Mouse (Mus musculus) left cerebral cortex, postnatal 25 days (tissue): ENCODE data around the gene Bbs2. TPM values are rescaled to one million over a fixed set of nuclear protein-coding genes. Genes with fewer than 3 reads are reported as not detected.

Source experiments
- DNase-seq, 2 experiments: peaks; one replicate each; pipeline ENCODE4 v3.0.0; 2022; ENCODE audit warnings: low spot score in 2 of 2, mixed read lengths in 1 of 2
- intact Hi-C: fragments of 180-260 bp; cut with DNase I; formaldehyde crosslinking; loops from one replicate; pipeline ENCODE4 v1.15.1; 2025
- total RNA-seq, 2 experiments: library from RNA; stranded (reverse); gene quantifications; 2 replicates each; pipeline ENCODE4 v1.2.3; 2021

Bbs2 gene
- total RNA-seq, 2 experiments from 2014 or later = 24.4 to 31.5 TPM

DNA sequence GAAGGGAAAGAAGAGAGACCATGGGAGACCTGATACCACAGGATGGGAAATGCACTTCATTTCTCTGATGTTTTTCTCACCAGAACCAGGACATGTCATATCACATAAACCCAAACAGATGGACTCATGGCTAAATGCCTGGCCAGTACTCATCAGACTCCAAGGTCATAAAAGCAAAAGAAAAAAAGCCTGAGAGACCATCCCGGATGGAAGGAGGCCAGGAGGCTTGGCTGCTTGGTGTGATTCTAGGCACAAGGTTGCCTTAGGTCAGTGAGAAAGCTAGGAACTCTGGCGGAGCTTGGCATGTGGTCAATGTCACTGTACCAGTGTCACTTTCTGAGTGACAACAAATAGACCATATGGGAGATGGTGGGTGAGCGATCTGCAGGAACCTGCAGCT lies 9.1 kb upstream of the Bbs2 start:
- no peak for DNase-seq
- intact Hi-C loops = no loop called here

DNA sequence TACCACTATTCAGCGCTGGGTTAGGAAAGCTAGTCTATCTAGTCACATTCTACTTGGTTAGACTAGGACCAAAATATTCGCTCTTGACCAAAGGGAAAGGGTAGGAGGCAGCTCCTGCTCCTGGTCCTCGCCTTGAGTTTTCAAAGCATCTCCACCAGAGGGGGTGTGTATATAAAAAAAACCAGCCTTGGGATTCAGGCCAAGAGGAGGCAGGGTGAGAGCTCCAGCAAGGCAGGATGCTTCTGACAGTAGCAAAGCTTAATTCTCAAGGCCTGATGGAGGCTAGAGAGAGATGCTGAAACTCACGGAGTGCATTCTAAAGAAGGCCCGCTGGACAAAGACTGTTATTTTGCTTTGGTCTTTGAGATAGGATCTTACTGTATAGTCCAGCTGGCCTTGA lies 5.4 kb upstream of the Bbs2 start:
- intact Hi-C loops = loop anchor here (5.0 kb wide), 2 partner anchors 63 to 93 kb away; no protein-coding TSS in a partner anchor
- peak; percentile 49 to 79 for DNase-seq

DNA sequence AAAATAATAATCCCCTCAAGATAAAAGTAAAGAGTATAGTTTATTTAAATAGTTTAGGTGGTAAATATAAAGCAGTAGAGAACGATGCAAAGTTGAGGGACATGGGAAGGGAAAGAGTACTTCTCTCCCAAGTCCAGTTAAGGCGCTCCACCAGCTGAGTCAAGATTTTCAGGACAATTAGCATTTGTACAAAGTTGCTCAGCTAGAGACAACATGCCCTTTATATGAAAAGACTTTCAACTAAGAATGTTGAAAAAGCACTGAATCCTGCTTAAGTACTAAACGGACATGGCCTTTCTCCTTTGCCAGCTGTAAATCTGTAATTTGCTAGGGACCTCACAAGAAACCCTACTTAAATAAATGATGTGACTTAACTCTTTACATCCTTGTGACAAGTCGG lies 268 bp upstream of the Bbs2 start:
- intact Hi-C loops = loop anchor here (2.0 kb wide), 1 partner anchor 54 kb away; the partner anchor contains the start of gene Mt3
- DNase-seq = no peak

DNA sequence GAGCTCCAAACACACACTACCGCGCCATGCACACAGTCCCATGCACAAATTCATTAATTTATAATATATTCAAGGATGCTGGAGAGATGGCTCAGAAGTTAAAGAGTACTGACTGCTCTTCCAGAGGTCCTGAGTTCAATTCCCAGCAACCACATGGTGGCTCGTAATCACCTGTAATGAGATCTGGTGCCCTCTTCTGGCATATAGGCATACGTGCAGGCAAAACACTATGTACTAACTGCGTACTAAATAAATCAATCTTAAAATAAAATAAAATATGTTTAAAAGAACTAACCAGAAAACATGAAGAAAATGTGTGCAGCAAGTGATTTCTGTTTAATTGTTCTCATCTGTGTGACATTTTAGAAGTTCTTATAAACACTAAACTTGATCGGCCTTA lies 4.4 kb downstream of the Bbs2 start:
- DNase-seq = no peak
- intact Hi-C loops = no loop called here

DNA sequence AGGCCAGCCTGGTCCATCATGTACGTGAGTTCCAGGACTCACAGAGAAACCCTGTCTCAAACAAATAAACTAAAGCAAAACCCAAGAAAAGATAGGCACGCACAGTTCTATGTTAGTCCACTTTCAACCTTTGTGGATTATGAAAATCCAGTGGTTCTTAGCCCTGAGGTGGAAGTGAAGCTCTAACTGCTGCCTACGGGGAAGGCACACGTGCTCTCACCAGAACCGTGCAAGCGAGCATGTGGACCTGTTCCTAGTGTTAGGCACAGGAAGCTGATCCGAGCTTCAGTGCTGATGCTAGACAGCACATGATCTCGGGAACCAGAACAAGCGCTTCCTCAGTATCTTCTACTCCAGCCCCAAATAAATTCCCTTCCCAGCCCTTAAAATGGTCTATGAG lies 5.9 kb downstream of the Bbs2 start:
- intact Hi-C loops = no loop called here
- no peak for DNase-seq

DNA sequence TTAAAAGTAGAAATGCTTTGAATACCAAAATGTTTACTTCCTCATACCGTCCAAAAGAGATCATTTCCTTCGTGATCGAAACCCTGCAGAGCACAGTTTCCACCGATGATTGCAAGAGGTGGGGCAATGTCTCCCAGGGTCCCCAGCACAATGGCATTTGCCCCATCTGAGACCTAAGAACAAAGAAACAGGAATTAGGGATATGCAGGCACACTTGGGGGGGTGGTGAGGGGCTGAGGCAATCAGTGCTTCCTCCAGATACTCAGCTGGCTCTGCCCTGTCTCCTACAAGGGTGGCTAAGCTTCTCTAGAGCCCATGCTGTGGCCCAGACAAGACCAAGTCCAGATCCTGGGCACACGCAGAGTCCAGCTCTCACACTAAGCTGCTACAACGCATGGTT lies 9.0 kb downstream of the Bbs2 start:
- intact Hi-C loops = no loop called here
- no peak for DNase-seq

DNA sequence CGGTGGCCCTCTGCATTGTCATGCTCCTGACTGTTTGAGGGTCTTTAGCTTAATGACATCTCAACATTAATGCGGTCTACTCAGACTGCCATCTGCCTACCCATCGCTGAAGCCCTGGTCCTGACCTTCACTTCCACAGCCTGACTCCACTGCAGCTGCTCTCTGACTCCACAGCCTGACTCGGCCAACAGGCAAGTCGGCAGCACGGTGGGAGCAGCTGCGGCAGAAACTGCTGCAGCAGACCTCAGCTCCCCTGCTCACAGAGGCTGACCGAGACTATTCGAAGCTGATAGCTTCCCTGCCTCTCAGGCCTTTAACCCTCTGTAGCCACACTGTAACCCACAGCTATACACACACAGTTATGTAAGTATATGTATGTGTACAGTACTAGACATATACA lies 10.8 kb downstream of the Bbs2 start:
- no peak for DNase-seq
- intact Hi-C loops = no loop called here

DNA sequence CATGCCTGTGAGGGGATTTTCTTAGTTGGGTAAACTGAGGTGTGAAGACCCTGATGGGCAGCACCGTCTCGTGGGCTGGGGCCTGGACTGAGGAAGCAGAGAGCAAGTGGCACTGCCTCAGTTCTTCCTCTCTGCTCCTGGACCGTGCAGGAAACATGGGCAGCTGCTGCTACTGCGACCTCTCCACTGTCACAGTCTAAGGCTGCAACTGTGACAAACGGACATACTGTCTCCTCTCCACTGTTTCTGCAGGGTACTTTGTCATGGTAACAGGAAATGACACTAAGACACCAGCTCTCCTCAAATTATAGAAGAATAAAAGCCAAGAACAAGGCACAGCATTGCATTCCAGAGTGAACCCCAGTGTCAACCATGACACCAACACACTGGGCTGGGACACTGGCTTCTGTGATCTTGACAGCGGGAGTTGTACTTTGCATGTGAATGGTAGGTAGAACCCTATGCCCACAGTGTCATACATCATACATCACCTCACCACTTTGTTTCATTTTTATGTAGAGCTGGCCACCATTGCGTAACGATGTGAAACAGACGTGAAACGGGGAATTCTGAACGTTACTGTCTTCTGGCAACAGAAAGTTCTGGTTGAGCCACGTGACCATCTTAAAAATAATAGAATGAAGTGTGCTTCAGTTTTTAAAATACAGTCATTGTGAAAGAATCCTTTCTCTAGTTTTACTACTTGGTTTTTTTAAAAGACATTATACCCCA lies 22.1 kb downstream of the Bbs2 start:
- intact Hi-C loops = no loop called here
- DNase-seq = no peak

DNA sequence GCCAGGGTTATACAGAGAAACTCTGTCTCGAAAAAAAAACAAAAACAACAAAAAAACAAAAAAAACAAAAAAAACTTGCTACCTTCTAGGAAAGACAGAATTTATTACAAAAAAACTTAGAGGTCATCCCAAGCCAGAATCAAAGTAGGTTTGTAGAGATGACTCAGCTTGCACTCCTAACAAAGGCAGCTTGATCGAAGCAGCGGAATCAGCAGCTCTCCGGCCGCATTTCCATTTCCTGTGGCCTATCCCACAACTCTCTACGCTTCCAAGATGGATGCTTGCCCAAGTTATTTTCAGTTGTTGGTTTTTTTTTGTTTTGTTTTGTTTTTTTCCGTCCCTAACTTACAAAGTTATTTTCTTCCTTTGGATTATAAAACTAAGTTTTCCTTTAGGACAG lies 29.9 kb downstream of the Bbs2 start:
- intact Hi-C loops = no loop called here
- no peak for DNase-seq

DNA sequence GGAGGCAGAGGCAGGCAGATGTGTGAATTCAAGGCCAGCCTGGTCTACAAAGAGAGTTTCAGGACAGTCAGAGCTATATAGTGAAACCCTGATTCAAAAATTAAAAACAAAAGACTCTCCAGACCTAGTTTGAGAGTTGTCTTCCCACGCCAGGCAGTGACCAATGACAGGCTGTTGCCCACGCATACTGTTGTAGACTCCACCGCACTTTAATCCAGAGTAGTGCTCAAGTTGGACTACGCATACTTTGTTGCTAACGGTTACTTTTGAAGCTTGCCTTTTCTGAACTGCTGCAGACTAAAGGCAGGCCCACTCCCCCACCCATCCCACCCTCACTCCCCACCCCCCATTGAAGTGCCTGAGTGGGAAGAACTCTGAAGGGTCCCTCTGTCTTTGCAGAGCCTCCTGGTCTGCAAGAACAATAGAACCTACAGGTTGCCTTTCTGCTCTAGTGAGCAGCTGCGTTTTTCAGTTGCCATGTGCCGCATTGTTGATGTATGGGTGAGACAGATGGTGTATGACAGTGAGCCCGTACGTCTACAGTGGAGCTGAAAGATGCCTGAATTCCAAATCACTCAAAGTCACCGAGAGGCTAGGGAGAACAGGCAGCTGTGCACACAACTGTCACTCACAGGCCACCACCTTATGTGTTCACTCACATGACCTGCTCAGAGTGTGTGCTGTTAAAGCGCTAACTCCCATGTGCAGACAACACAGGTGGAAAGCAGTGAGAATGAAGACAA lies 32.4 kb downstream of the Bbs2 start:
- peak; percentile 9 to 48 for DNase-seq

DNA sequence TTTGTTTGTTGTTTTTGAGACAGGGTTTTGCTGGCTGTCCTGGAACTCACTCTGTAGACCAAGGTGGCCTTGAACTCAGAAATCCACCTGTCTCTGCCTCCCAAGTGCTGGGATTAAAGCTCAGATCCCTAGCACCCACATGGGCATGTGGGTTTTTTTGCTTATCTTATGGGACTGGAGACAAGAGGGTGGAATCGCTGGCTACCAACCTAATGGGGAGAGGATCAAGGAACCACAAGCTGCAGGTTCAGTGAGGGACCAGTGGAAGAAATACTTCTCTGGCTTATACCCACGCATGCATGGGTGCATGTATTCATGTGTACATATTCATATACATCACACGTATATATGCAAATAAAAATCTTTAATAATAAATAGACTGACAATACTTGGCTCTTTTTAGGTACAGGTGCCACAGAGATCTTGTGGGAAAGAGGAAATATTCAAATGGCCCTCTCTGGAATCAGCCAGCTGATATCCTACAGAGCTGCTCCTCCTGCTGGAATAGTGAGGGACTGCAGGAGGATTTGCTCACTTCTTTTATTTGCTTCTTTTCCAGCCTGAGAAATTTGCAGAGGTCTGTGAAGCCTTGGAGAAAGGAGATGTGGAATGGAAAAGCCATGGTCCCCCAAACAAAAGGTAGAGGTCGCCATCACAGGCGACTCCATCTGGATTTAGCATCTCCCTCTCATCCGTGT lies 41.4 kb downstream of the Bbs2 start:
- peak; percentile 61 to 63 for DNase-seq
- intact Hi-C loops = no loop called here

More for the DNA sequence above, 32.4 kb downstream of the Bbs2 start:
- intact Hi-C loops = no loop called here

DNA sequence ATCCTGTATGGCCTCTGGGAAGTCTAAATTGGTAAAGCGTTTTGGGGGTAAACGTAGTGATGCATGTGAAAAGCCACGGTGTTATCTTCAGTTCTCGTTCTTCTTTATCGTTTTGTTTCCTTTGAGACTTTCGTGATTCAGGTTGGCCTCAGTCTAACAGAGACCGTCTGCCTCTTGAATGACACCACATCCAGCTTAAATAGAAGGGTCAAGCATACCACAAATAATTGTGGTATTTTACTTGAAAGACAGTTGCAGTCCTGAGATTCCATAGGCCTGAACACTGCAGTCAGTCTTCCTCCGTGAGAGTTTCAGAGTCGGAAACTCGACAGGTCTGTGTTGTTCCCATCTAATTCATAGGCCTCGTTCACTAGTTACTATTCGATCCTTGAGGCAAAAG lies 46.0 kb downstream of the Bbs2 start:
- intact Hi-C loops = no loop called here
- no peak for DNase-seq

DNA sequence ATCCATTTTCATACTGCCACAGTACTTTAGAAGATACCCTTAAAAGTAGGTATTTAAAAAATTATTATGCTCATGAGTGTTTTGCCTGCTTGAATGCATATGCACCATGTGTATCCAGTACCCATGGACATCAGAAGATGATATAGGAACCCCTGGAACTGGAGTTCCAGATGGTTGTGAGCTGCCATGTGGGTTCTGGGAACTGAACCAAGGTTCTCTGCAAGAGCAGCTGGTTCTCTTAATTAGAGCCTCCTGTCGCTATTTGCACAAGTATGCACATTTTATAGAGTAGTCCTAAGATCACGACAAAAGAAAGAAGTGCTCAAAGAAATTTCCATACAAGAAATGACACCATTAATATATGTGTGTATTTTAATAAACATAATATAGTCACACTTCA lies 50.9 kb downstream of the Bbs2 start:
- DNase-seq = peak in 1 of 2 experiments; percentile 24
- intact Hi-C loops = no loop called here

DNA sequence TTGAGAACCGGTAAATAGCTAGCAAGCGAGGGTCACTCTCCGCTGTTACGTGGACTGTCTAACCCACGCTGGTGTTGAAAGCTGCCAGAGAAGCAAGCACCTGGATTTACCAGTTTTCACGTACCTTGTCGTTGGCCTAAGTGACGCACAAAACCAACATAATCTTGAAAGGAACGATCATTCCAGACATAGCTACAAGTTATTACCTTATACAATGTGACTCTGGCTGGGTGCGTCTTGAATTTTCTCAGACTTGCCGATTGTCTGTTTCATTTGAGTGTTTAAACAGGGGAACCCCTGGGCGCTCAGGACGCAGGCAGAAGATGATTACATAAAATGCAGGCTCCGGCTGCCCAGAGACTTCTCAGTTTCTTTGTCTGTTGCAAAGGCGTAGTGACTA lies 60.9 kb downstream of the Bbs2 start:
- DNase-seq = peak in 1 of 2 experiments; percentile 21
- intact Hi-C loops = loop anchor here (2.0 kb wide), 1 partner anchor 25 kb away; the partner anchor contains the start of gene Amfr

DNA sequence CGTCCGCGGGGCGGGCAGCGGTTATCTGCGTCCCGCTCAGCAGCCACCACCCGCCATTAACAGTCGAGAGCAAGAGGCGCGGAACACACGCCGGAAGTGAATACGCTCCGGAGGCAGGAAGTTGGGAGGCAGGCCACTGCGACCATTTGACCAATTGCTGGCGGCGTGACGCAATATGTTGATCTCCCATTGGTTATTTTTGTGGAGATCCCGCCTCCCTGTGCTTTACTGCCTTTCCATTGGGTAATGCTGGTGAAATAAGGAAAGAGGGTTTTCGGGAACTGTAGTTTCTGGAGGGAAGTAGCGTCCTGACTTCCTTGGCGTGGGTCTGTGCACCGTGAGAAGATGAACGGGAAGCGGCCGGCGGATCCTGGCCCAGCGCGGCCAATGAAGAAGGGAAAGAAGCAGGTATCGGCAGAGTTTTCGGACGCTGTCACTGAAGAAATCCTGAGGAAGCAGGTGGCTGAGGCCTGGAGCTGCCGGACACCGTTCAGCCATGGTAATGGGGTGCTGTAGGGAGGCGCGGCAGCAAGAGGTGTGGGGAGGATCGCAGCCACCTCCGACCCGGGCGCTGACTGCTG lies 61.7 kb downstream of the Bbs2 start, which contains the start of the genes Nudt21 and Ogfod1:
TSS of gene Nudt21 (minus strand) at position 88 of the 581 bp plus-strand sequence.
TSS of gene Ogfod1 (plus strand) at position 255 of the 581 bp plus-strand sequence.
- intact Hi-C loops = loop anchor here (2.0 kb wide), 1 partner anchor 24 kb away; the partner anchor contains the start of gene Amfr

DNA sequence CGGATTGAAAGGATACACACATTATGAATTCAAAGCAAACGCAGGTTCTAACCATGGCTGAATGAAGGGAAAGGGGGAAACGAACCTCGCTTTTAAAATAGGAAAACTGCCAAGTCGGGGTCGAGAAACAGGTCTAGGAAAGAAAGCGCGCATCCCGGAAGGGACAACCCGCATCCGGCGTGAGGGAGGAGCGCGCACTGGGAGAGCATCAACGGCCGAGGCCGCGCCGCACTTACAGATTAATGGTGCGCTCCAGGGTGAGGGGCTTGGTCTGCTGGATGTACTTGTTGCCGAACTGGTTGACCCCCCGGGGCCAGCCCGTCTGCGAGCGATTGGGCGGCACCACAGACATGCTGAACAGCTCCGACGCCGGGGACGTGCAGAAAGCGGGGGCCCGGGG lies 62.2 kb downstream of the Bbs2 start:
- intact Hi-C loops = loop anchor here (2.0 kb wide), 1 partner anchor 24 kb away; the partner anchor contains the start of gene Amfr
- DNase-seq = peak; percentile 65 to 69

More for the DNA sequence above, 61.7 kb downstream of the Bbs2 start, which contains the start of the genes Nudt21 and Ogfod1:
- DNase-seq = peak; percentile 97 to 99

DNA sequence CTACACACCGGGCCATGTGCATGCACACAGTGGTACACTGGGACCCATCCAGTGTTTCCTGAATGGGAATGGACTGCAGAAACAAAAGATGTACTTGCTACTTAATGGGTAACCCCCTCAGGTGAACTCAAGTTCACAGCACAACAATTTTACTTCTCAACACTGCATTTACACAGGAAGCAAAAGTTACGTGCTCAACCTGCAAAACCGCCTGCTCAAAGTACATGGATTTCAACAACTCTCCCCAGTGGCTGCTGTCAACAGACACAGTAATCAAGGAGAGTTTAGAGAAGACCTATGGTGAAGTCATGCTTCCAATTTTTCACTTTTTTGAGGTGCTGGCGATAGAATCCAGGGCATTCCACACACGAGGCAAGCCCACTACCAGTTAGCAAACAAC lies 63.5 kb downstream of the Bbs2 start:
- intact Hi-C loops = no loop called here
- DNase-seq = no peak

DNA sequence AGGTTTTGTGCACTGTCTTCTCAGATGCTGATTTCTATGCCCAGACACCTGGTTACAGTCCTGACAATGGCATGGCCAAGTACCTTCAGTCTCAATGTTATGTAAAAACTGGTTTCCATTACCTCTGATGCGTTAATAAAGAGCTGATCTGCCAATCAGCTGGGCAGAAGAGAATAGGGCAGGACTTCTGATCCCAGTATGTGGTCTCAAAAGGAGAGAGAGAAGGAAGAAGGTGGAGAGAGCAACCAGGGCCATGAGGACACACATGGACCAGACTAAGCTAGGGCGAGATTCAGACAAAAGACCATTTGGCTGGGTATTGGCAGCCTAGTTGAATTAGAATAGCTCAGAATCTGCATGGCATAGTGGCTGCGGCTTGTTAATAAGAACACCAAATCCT lies 65.1 kb downstream of the Bbs2 start:
- intact Hi-C loops = no loop called here
- DNase-seq = no peak

DNA sequence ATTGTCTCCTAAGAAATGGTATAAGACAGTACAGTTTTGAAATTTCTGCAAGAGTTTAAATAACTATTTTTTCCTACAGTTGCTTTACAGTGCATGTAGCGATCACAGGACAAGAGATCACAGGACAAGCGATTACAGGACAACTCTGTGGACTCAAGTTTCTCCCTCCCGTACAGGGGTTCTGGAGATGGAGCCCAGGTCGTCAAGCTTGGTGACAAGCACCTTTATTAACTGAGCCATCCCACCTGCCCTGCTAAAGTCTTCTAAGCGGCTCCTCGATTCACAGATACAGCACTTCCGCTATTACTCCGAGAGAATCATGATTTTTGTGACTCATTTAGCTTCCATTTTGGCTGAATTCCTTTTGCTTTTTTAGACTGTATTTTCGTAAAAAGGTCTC lies 69.0 kb downstream of the Bbs2 start:
- no peak for DNase-seq
- intact Hi-C loops = no loop called here

DNA sequence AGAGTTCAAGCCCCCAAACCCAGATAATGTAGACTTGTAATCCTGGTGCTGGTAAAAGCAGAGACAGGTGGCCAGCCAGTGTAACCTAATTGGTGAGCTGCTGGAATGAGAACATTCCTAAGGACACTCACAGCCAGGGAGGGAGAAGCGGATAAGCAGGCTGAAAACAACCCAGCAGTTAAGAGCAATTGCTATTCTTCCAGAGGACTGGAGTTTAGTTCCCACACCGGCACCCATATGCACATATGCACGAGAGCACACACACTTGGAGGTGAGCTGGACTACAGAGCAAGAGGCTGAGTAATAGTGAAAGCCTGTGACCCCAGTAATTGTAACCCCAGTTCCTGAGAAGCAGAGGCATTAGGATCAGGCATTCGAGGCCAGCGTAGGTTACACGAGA lies 74.8 kb downstream of the Bbs2 start:
- no peak for DNase-seq
- intact Hi-C loops = no loop called here
